Mouse (Mus musculus) embryonic facial prominence, embryonic 13.5 days (tissue): ENCODE results near the gene Myof. TPM values are rescaled to one million over a fixed set of nuclear protein-coding genes. Genes with fewer than 3 reads are reported as not detected.

Source experiments
- ATAC-seq: fragments of 200-750 bp; cut with Nextera tagmentation; 2 replicates; pipeline ENCODE4 v1.8.0; 2017; ENCODE audit warnings: low read depth; ENCODE audit not compliant: insufficient number of reproducible peaks, insufficient read depth, low FRiP score, low TSS enrichment
- H3K27ac ChIP-seq: fragments of 300-500 bp; sonication (generic); 2 replicates; pipeline ENCODE4 v1.5.1; 2015; ENCODE audit warnings: moderate library complexity, mild to moderate bottlenecking, inconsistent platforms
- H3K27me3 ChIP-seq: fragments of 300-500 bp; sonication (generic); 2 replicates; pipeline ENCODE4 v1.6.1; 2015; ENCODE audit warnings: mild to moderate bottlenecking, inconsistent platforms
- H3K36me3 ChIP-seq: fragments of 300-500 bp; sonication (generic); 2 replicates; pipeline ENCODE4 v1.6.1; 2015; ENCODE audit warnings: mild to moderate bottlenecking, inconsistent platforms
- H3K4me1 ChIP-seq: fragments of 300-500 bp; sonication (generic); 2 replicates; pipeline ENCODE4 v1.6.1; 2015; ENCODE audit warnings: inconsistent platforms
- H3K4me2 ChIP-seq: fragments of 300-500 bp; sonication (generic); 2 replicates; pipeline ENCODE4 v1.6.1; 2015; ENCODE audit warnings: moderate library complexity, mild to moderate bottlenecking, inconsistent platforms
- H3K4me3 ChIP-seq: fragments of 300-500 bp; sonication (generic); 2 replicates; pipeline ENCODE4 v1.5.1; 2015; ENCODE audit warnings: mild to moderate bottlenecking, inconsistent platforms
- H3K9ac ChIP-seq: fragments of 300-500 bp; sonication (generic); 2 replicates; pipeline ENCODE4 v1.6.1; 2015; ENCODE audit warnings: mild to moderate bottlenecking, inconsistent platforms
- H3K9me3 ChIP-seq: fragments of 300-500 bp; sonication (generic); 2 replicates; pipeline ENCODE4 v1.6.1; 2016; ENCODE audit warnings: inconsistent platforms
- WGBS: fragments of 180-500 bp; shearing (Covaris S2); methylation state at CpG from one replicate; pipeline ENCODE4 v1.1.7; 2015; ENCODE audit warnings: mixed read lengths; 5-methylcytosine and 5-hydroxymethylcytosine counted together
- polyA plus RNA-seq: library from polyadenylated mRNA; unstranded; fragments of >200 nt; fragmentation: Nextera tagmentation; extraction: Ambion mirVana; gene quantifications from 2 replicates; pipeline ENCODE4 v1.2.1, GENCODE M21; 2015

Gene Myof
- polyA plus RNA-seq, 1 experiment from 2014 or later: 12.2 TPM

GRCm38 (mm10) chr19:38035766-38036165 is 7.6 kb downstream of the Myof start:
- Histone ChIP-seq H3K4me2 (no peak overlapping the region), H3K36me3 (no peaks in the 10 kb centered on the region), H3K27ac (no peak overlapping the region), H3K9ac (no peak overlapping the region), H3K4me1 (peaks cover 9% of the 10 kb centered on the region), H3K9me3 (no peaks in the 10 kb centered on the region), H3K4me3 (no peak overlapping the region), H3K27me3 (no peaks in the 10 kb centered on the region)
- 71% methylated on average over 2 of the region's 2 CpGs for WGBS
- no peak for ATAC-seq

GRCm38 (mm10) chr19:38034696-38035095 is 8.7 kb downstream of the Myof start:
- Histone ChIP-seq H3K4me1 (peaks cover 10% of the 10 kb centered on the region), H3K9ac (no peak overlapping the region), H3K4me2 (no peak overlapping the region), H3K36me3 (no peaks in the 10 kb centered on the region), H3K27me3 (no peaks in the 10 kb centered on the region), H3K4me3 (no peak overlapping the region), H3K9me3 (no peaks in the 10 kb centered on the region), H3K27ac (no peak overlapping the region)
- no peak for ATAC-seq
- WGBS: 85% methylated on average over 2 of the region's 2 CpGs

- Histone ChIP-seq H3K9me3 (no peaks in the 10 kb centered on the region), H3K27me3 (no peaks in the 10 kb centered on the region), H3K4me2 (no peak overlapping the region), H3K4me3 (no peak overlapping the region), H3K36me3 (no peaks in the 10 kb centered on the region), H3K4me1 (peaks cover 10% of the 10 kb centered on the region), H3K27ac (no peak overlapping the region), H3K9ac (no peak overlapping the region)
- no peak for ATAC-seq
- 82% methylated on average over 2 of the region's 2 CpGs for WGBS
These were observed 9.7 kb downstream of the Myof start for GRCm38 (mm10) chr19:38033735-38034057.

GRCm38 (mm10) chr19:38032993-38033734 is 10.2 kb downstream of the Myof start:
- Histone ChIP-seq H3K9me3 (no peaks in the 10 kb centered on the region), H3K4me1 (peaks cover 10% of the 10 kb centered on the region), H3K36me3 (no peaks in the 10 kb centered on the region), H3K9ac (no peak overlapping the region), H3K4me3 (no peak overlapping the region), H3K27ac (no peak overlapping the region), H3K4me2 (no peak overlapping the region), H3K27me3 (no peaks in the 10 kb centered on the region)
- ATAC-seq: no peak
- WGBS: 76% methylated on average over 15 of the region's 15 CpGs

GRCm38 (mm10) chr19:38031144-38031543 is 12.2 kb downstream of the Myof start:
- Histone ChIP-seq H3K27ac (no peak overlapping the region), H3K4me1 (peaks cover 13% of the 10 kb centered on the region), H3K9ac (no peak overlapping the region), H3K27me3 (no peaks in the 10 kb centered on the region), H3K4me2 (peak overlapping the region; percentile 35), H3K4me3 (no peak overlapping the region), H3K36me3 (no peaks in the 10 kb centered on the region), H3K9me3 (no peaks in the 10 kb centered on the region)
- ATAC-seq: no peak
- WGBS: 66% methylated on average over 9 of the region's 9 CpGs

- Histone ChIP-seq H3K9me3 (no peaks in the 10 kb centered on the region), H3K4me2 (peak overlapping the region; percentile 35), H3K27ac (no peak overlapping the region), H3K4me1 (peaks cover 17% of the 10 kb centered on the region), H3K27me3 (no peaks in the 10 kb centered on the region), H3K36me3 (no peaks in the 10 kb centered on the region), H3K9ac (no peak overlapping the region), H3K4me3 (no peak overlapping the region)
- WGBS: 5% methylated on average over 16 of the region's 23 CpGs
- ATAC-seq: no peak
These were observed 12.7 kb downstream of the Myof start for GRCm38 (mm10) chr19:38030673-38031137.

GRCm38 (mm10) chr19:38029871-38030270 is 13.5 kb downstream of the Myof start:
- H3K4me1 ChIP-seq: peaks cover 21% of the 10 kb centered on the region
- no peaks in the 10 kb centered on the region for H3K27me3 ChIP-seq
- no peak overlapping the region for H3K27ac ChIP-seq
- no peak overlapping the region for H3K4me3 ChIP-seq
- H3K9me3 ChIP-seq: no peaks in the 10 kb centered on the region
- no peaks in the 10 kb centered on the region for H3K36me3 ChIP-seq
- H3K9ac ChIP-seq: no peak overlapping the region
- WGBS: 69% methylated on average over 3 of the region's 3 CpGs
- ATAC-seq: no peak
- no peak overlapping the region for H3K4me2 ChIP-seq

GRCm38 (mm10) chr19:38029292-38029691 is 14.1 kb downstream of the Myof start:
- 88% methylated on average over 3 of the region's 3 CpGs for WGBS
- Histone ChIP-seq H3K9ac (no peak overlapping the region), H3K4me3 (no peak overlapping the region), H3K36me3 (no peaks in the 10 kb centered on the region), H3K9me3 (no peaks in the 10 kb centered on the region), H3K4me2 (no peak overlapping the region), H3K27ac (no peak overlapping the region), H3K27me3 (no peaks in the 10 kb centered on the region), H3K4me1 (peaks cover 21% of the 10 kb centered on the region)
- ATAC-seq: no peak

GRCm38 (mm10) chr19:38027881-38028521 is 15.4 kb downstream of the Myof start:
- peaks cover 21% of the 10 kb centered on the region for H3K4me1 ChIP-seq
- no peak overlapping the region for H3K4me2 ChIP-seq
- H3K36me3 ChIP-seq: no peaks in the 10 kb centered on the region
- ATAC-seq: no peak
- H3K9me3 ChIP-seq: no peaks in the 10 kb centered on the region
- WGBS: 64% methylated on average over 10 of the region's 10 CpGs
- H3K4me3 ChIP-seq: no peak overlapping the region
- 0 out of 2 replicates have a peak overlapping the region, but pooled peaks have one; percentile 21 for H3K9ac ChIP-seq
- H3K27ac ChIP-seq: no peak overlapping the region
- no peaks in the 10 kb centered on the region for H3K27me3 ChIP-seq

- Histone ChIP-seq H3K27me3 (no peaks in the 10 kb centered on the region), H3K36me3 (no peaks in the 10 kb centered on the region), H3K27ac (no peak overlapping the region), H3K4me1 (peaks cover 21% of the 10 kb centered on the region), H3K4me3 (no peak overlapping the region), H3K9me3 (no peaks in the 10 kb centered on the region), H3K9ac (no peak overlapping the region), H3K4me2 (no peak overlapping the region)
- no peak for ATAC-seq
- WGBS: 85% methylated on average over 6 of the region's 6 CpGs
These were observed 16.0 kb downstream of the Myof start for GRCm38 (mm10) chr19:38027389-38027788.

- no peaks in the 10 kb centered on the region for H3K36me3 ChIP-seq
- H3K4me3 ChIP-seq: no peak overlapping the region
- no peak; the same call in 1 of the 2 replicates for ATAC-seq
- no peaks in the 10 kb centered on the region for H3K27me3 ChIP-seq
- no peaks in the 10 kb centered on the region for H3K9me3 ChIP-seq
- no peak overlapping the region for H3K27ac ChIP-seq
- H3K4me2 ChIP-seq: no peak overlapping the region
- no peak overlapping the region for H3K9ac ChIP-seq
- H3K4me1 ChIP-seq: peaks cover 19% of the 10 kb centered on the region
- WGBS: 68% methylated on average over 8 of the region's 8 CpGs
These were observed 17.2 kb downstream of the Myof start for GRCm38 (mm10) chr19:38026211-38026624.
